Mouse (Mus musculus) hindbrain, postnatal 0 days (tissue): Measurements from ENCODE around the gene 1500011B03Rik. TPM values are rescaled to one million over a fixed set of nuclear protein-coding genes. Genes with fewer than 3 reads are reported as not detected.
A peak's percentile ranks its signal among the peaks of the same experiment; 100 is the strongest.

ENCODE experiments used
- ATAC-seq: fragments of 200-750 bp; cut with Nextera tagmentation; 2 replicates; pipeline ENCODE4 v1.8.0; 2017; ENCODE audit warnings: mild to moderate bottlenecking, moderate TSS enrichment, moderate library complexity
- DNase-seq: peaks from one replicate; pipeline ENCODE4 v3.0.0-alpha.2; 2015; ENCODE audit warnings: low spot score
- H3K27ac ChIP-seq: fragments of 300-500 bp; sonication (generic); 2 replicates; pipeline ENCODE4 v1.5.1; 2014; ENCODE audit warnings: mild to moderate bottlenecking
- H3K27me3 ChIP-seq: fragments of 300-500 bp; sonication (generic); 2 replicates; pipeline ENCODE4 v1.6.1; 2014; ENCODE audit warnings: low read length, mixed read lengths; ENCODE audit not compliant: insufficient read depth
- H3K36me3 ChIP-seq: fragments of 300-500 bp; sonication (generic); 2 replicates; pipeline ENCODE4 v1.6.1; 2014; ENCODE audit warnings: low read length, mixed read lengths; ENCODE audit not compliant: insufficient read depth
- H3K4me1 ChIP-seq: fragments of 300-500 bp; sonication (generic); 2 replicates; pipeline ENCODE4 v1.6.1; 2014; ENCODE audit warnings: antibody characterized with exemption, low read length, mixed read lengths; ENCODE audit not compliant: insufficient read depth
- H3K4me2 ChIP-seq: fragments of 300-500 bp; sonication (generic); 2 replicates; pipeline ENCODE4 v1.6.1; 2014; ENCODE audit warnings: low read depth, mild to moderate bottlenecking, low read length, moderate library complexity, mixed read lengths
- H3K4me3 ChIP-seq: fragments of 300-500 bp; sonication (generic); 2 replicates; pipeline ENCODE4 v1.5.1; 2014; ENCODE audit warnings: low read length
- H3K9ac ChIP-seq: fragments of 300-500 bp; sonication (generic); replicated peaks from 2 replicates; pipeline ENCODE4 v1.6.1; 2014; ENCODE audit warnings: mild to moderate bottlenecking, low read length, moderate library complexity, mixed read lengths
- H3K9me3 ChIP-seq: fragments of 300-500 bp; sonication (generic); 2 replicates; pipeline ENCODE4 v1.6.1; 2016; ENCODE audit warnings: low read length, mixed read lengths
- CTCF ChIP-seq: IDR thresholded peaks from 2 replicates; pipeline ENCODE4 v1.5.1; 2016; ENCODE audit warnings: antibody characterized with exemption, control low read depth, low read depth
- WGBS: fragments of 180-500 bp; shearing (Covaris S2); extraction: QIAGEN DNeasy Blood & Tissue Kit; methylation state at CpG from one replicate; pipeline ENCODE4 v1.1.7; 2014; 5-methylcytosine and 5-hydroxymethylcytosine counted together
- polyA plus RNA-seq: library from polyadenylated mRNA; unstranded; fragments of >200 nt; fragmentation: Nextera tagmentation; extraction: Ambion mirVana; gene quantifications from 2 replicates; pipeline ENCODE4 v1.2.1, GENCODE M21; 2015
- total RNA-seq: library from RNA; depleted of rRNA; stranded (reverse); fragments of >200 nt; gene quantifications from 2 replicates; pipeline ENCODE4 v1.2.3, GENCODE M21; 2014

Gene 1500011B03Rik
- total and polyA plus RNA-seq, 2 experiments from 2014 or later = 250 to 366 TPM

- peak; percentile 57 for DNase-seq
- Histone ChIP-seq H3K9me3 (no peaks in the 10 kb centered on the region), H3K36me3 (no peaks in the 10 kb centered on the region), H3K27me3 (no peaks in the 10 kb centered on the region), H3K9ac (peak within 1 kb of the TSS; percentile 98), H3K4me1 (peaks cover 19% of the 10 kb centered on the region), H3K4me2 (peak within 1 kb of the TSS; percentile 75), H3K27ac (peak within 1 kb of the TSS; percentile 99), H3K4me3 (peak within 1 kb of the TSS; percentile 99)
- no peak for ATAC-seq
- under 1% methylated on average over 49 of the region's 63 CpGs for WGBS
- TF ChIP-seq CTCF = no peak; the same call in 1 of the 2 replicates
These were observed 48.0 kb downstream of the 1500011B03Rik start, which contains the start of gene Git2 for GRCm38 (mm10) chr5:114775056-114775979. TSS of gene Git2 (minus strand) at chr5:114775517.

GRCm38 (mm10) chr5:114774403-114775051 is 48.7 kb downstream of the 1500011B03Rik start, which contains the start of gene Ankrd13a:
TSS of gene Ankrd13a (plus strand) at chr5:114774677.
- Histone ChIP-seq H3K27ac (peak within 1 kb of the TSS; percentile 99), H3K4me2 (peak within 1 kb of the TSS; percentile 75), H3K36me3 (no peaks in the 10 kb centered on the region), H3K9me3 (no peaks in the 10 kb centered on the region), H3K4me1 (peaks cover 19% of the 10 kb centered on the region), H3K4me3 (peak within 1 kb of the TSS; percentile 99), H3K27me3 (no peaks in the 10 kb centered on the region), H3K9ac (peak within 1 kb of the TSS; percentile 98)
- DNase-seq (peak; percentile 97), ATAC-seq (peak; percentile 93)
- WGBS = under 1% methylated on average over 71 of the region's 73 CpGs
- TF ChIP-seq CTCF = no peak

GRCm38 (mm10) chr5:114773780-114774179 is 49.5 kb downstream of the 1500011B03Rik start:
- no peak; the same call in 1 of the 2 replicates for ATAC-seq
- Histone ChIP-seq H3K4me1 (peaks cover 19% of the 10 kb centered on the region), H3K9me3 (no peaks in the 10 kb centered on the region), H3K4me2 (peak overlapping the region; percentile 75), H3K9ac (peak overlapping the region; percentile 98), H3K27me3 (no peaks in the 10 kb centered on the region), H3K36me3 (no peaks in the 10 kb centered on the region), H3K27ac (peak overlapping the region; percentile 99), H3K4me3 (peak overlapping the region; percentile 99)
- DNase-seq = no peak
- no peak for TF ChIP-seq CTCF
- 2% methylated on average over 11 of the region's 11 CpGs for WGBS

- Histone ChIP-seq H3K9me3 (no peaks in the 10 kb centered on the region), H3K4me3 (peak overlapping the region; percentile 99), H3K36me3 (no peaks in the 10 kb centered on the region), H3K9ac (peak overlapping the region; percentile 98), H3K4me2 (peak overlapping the region; percentile 75), H3K4me1 (peaks cover 19% of the 10 kb centered on the region), H3K27me3 (no peaks in the 10 kb centered on the region), H3K27ac (peak overlapping the region; percentile 99)
- TF ChIP-seq CTCF = no peak
- ATAC-seq (peak; percentile 86), DNase-seq (peak; percentile 99)
- under 1% methylated on average over 45 of the region's 52 CpGs for WGBS
These were observed 50.0 kb downstream of the 1500011B03Rik start for GRCm38 (mm10) chr5:114773211-114773710.

GRCm38 (mm10) chr5:114772456-114773203 is 50.6 kb downstream of the 1500011B03Rik start:
- peak overlapping the region; percentile 75 for H3K4me2 ChIP-seq
- H3K4me3 ChIP-seq = peak overlapping the region; percentile 99
- H3K36me3 ChIP-seq = no peaks in the 10 kb centered on the region
- no peaks in the 10 kb centered on the region for H3K9me3 ChIP-seq
- H3K4me1 ChIP-seq = peaks cover 15% of the 10 kb centered on the region
- 2% methylated on average over 44 of the region's 57 CpGs for WGBS
- peak; percentile 49 for DNase-seq
- no peak for TF ChIP-seq CTCF
- no peaks in the 10 kb centered on the region for H3K27me3 ChIP-seq
- peak overlapping the region; percentile 99 for H3K27ac ChIP-seq
- ATAC-seq = peak; percentile 24
- H3K9ac ChIP-seq = peak overlapping the region; percentile 98

- no peaks in the 10 kb centered on the region for H3K36me3 ChIP-seq
- DNase-seq (no peak), ATAC-seq (no peak)
- H3K4me1 ChIP-seq = peaks cover 9% of the 10 kb centered on the region
- 67% methylated on average over 8 of the region's 8 CpGs for WGBS
- H3K9ac ChIP-seq = no peak overlapping the region
- no peaks in the 10 kb centered on the region for H3K27me3 ChIP-seq
- no peaks in the 10 kb centered on the region for H3K9me3 ChIP-seq
- peak overlapping the region; percentile 99 for H3K4me3 ChIP-seq
- TF ChIP-seq CTCF = no peak
- H3K27ac ChIP-seq = no peak overlapping the region
- H3K4me2 ChIP-seq = peak overlapping the region; percentile 75
These were observed 51.5 kb downstream of the 1500011B03Rik start for GRCm38 (mm10) chr5:114771796-114772195.
